Mouse (Mus musculus): ENCODE data around the gene 1700003F12Rik. TPM values are rescaled to one million over a fixed set of nuclear protein-coding genes. Genes with fewer than 3 reads are reported as not detected.

The 1700003F12Rik gene
- 10 to 100 TPM in 1 of 2 experiments, 1 to 10 TPM in 1; 8.6 to 11.1 TPM for polyA plus RNA-seq (2012; fragmentation: generic; extraction: Trizol)

DNA sequence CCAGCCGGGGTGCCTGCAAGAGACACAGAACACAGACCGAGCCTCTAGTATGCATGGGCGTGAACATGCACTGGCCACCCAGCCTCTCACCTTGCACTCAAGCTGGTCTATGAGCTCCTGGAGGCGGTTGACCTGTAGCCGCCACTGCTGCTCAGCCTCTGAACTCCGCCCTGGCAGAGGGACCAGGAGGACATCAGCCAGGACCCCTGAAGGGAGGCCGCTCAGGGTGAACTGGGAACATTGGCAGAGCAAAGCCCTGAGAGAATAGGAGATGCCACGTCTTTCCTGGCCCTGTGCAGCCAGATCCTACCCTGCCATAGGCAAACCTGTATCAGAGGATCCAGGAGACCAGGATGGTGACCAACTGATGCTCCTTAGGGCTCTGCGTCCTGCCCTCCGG lies at the start of gene 1700003F12Rik:
Gene 1700003F12Rik, plus strand, starts transcription at position 375 of the 400 bp plus-strand sequence.

DNA sequence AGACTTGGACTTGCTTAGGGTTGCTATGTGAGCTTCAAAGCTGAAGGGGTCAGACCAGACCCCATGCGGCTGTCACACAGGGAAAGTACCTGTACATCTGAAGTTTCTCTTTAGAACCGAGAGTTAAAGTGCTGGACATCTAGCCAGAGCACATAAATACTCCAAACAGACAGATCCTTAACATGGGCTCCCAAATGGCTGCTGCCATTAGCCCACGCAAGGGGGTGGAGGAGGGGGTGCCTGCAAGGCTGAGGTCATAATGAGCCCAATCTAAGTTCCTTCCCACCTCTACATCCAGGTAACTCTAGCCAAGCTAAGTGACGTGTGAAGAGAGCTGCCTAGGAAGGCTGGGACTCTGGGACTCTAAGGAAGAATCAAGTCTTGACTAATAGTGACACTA lies 4.6 kb downstream of the 1700003F12Rik start, which contains the start of gene Actl10:
Gene Actl10, plus strand, starts transcription at position 301 of the 400 bp plus-strand sequence.

DNA sequence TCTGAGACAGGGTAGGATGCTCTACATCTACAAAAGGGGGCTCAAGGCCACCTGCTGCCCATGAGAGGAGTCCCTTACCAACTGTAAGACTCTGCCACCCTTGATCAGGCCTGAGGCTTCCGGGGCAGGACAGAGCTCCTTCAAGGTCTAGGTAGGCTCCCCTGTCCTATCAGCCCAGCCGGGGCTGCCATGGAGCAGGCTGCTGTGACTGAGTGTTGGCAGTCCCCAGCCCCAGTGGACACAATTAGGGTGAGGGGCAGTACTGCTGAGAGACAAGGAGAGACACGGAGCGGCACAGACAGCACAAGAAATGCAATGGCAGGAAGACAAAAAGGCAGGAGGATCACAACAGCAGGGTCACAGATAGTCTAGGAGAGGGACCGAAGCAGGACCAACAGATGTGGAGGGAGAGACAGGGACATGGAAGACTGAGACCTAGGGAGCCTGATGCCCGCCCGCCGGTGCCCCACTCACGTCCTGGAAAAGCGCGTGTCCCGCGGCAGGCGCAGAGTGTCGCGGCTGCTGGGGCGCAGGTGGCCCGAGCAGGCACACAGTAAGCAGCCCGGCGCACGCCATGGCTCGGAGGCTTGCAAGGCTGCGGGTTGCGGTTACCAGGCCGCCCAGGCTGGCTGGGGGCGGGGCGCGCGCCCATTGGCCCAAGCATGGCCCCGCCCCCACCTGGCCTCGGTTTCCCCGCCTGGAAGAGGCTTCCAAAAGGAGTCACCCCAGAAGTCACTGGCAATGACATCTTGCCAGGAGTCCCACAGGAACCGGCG lies 11.6 kb downstream of the 1700003F12Rik start, which contains the start of gene Necab3:
Gene Necab3, minus strand, starts transcription at position 627 of the 776 bp plus-strand sequence.

DNA sequence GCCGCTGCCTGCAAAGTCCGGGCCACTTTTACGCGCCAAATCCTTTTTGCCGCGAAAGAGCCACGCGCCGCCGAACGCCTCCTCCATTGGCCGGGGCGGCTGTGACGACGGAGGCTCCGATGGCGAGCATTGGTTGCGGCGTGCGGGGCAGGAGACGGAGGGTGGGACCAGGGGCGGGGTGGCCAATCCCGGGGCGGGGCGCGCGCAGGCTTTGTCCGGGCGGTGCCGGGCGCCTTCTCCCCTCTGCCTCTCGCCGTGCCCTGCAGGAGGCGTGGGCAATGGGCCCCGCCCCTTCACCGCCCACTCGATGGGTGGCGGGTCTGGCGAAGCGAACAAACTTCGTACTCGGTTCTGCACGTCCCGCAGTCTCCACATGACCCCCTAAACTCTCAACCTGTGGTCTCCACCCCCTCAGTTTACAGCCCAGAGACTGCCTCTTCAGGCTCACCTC lies 23.0 kb downstream of the 1700003F12Rik start, which contains the start of gene E2f1:
Gene E2f1, minus strand, starts transcription at position 57 of the 451 bp plus-strand sequence.

Other genes starting within 250 kb of the 1700003F12Rik start
- not detected for gene Bpifb9b, start 239.9 kb upstream of the 1700003F12Rik start, polyA plus RNA-seq (2012; fragmentation: generic; extraction: Trizol)
- 1 to 10 TPM; 3.0 to 8.0 TPM for gene Cdk5rap1, start 174.1 kb upstream of the 1700003F12Rik start, polyA plus RNA-seq (2012; fragmentation: generic; extraction: Trizol)
- gene Snta1, start 139.0 kb upstream of the 1700003F12Rik start, polyA plus RNA-seq (2012; fragmentation: generic; extraction: Trizol) = 10 to 100 TPM; 46.9 to 47.9 TPM
- 1 to 10 TPM; 1.5 to 9.9 TPM for gene Cbfa2t2, start 110.6 kb upstream of the 1700003F12Rik start, polyA plus RNA-seq (2012; fragmentation: generic; extraction: Trizol)
- under 1 TPM; 0.04 to 0.27 TPM for gene Actl10, start 4.7 kb downstream of the 1700003F12Rik start, polyA plus RNA-seq (2012; fragmentation: generic; extraction: Trizol)
- gene Necab3, start 11.8 kb downstream of the 1700003F12Rik start, polyA plus RNA-seq (2012; fragmentation: generic; extraction: Trizol) = 1 to 10 TPM in 1 of 2 experiments, under 1 TPM in 1; 0.09 to 1.1 TPM
- gene E2f1, start 22.8 kb downstream of the 1700003F12Rik start, polyA plus RNA-seq (2012; fragmentation: generic; extraction: Trizol) = 10 to 100 TPM; 29.6 to 30.5 TPM
- 10 to 100 TPM in 1 of 2 experiments, 1 to 10 TPM in 1; 9.3 to 44.2 TPM for gene Pxmp4, start 56.6 kb downstream of the 1700003F12Rik start, polyA plus RNA-seq (2012; fragmentation: generic; extraction: Trizol)
- 1 to 10 TPM; 2.0 to 3.9 TPM for gene Zfp341, start 66.2 kb downstream of the 1700003F12Rik start, polyA plus RNA-seq (2012; fragmentation: generic; extraction: Trizol)
- under 1 TPM; 0.21 to 0.72 TPM for gene 4930519P11Rik, start 66.4 kb downstream of the 1700003F12Rik start, polyA plus RNA-seq (2012; fragmentation: generic; extraction: Trizol)
- 100 to 1,000 TPM in 1 of 2 experiments, 10 to 100 TPM in 1; 73.7 to 127 TPM for gene Chmp4b, start 104.6 kb downstream of the 1700003F12Rik start, polyA plus RNA-seq (2012; fragmentation: generic; extraction: Trizol)
- gene Gm14214, start 222.9 kb downstream of the 1700003F12Rik start, polyA plus RNA-seq (2012; fragmentation: generic; extraction: Trizol) = not detected
- 100 to 1,000 TPM; 208 to 306 TPM for gene Raly, start 244.0 kb downstream of the 1700003F12Rik start, polyA plus RNA-seq (2012; fragmentation: generic; extraction: Trizol)
- not detected for gene a, start 244.3 kb downstream of the 1700003F12Rik start, polyA plus RNA-seq (2012; fragmentation: generic; extraction: Trizol)

Measured in C3H10T1/2 (cell line).